Mouse (Mus musculus) liver, embryonic 12.5 days (tissue): ENCODE measurements around the gene Mroh7. TPM values are rescaled to one million over a fixed set of nuclear protein-coding genes. Genes with fewer than 3 reads are reported as not detected.

Experiments
- ATAC-seq: fragments of 200-750 bp; cut with Nextera tagmentation; 2 replicates; pipeline ENCODE4 v1.8.0; 2017; ENCODE audit warnings: moderate number of reproducible peaks, mild to moderate bottlenecking, moderate library complexity
- H3K27ac ChIP-seq: fragments of 300-500 bp; sonication (generic); 2 replicates; pipeline ENCODE4 v1.5.1; 2016; ENCODE audit warnings: mild to moderate bottlenecking
- H3K27me3 ChIP-seq: fragments of 300-500 bp; sonication (generic); replicated peaks from 2 replicates; pipeline ENCODE4 v1.6.1; 2016; ENCODE audit warnings: mild to moderate bottlenecking, moderate library complexity
- H3K36me3 ChIP-seq: fragments of 300-500 bp; sonication (generic); 2 replicates; pipeline ENCODE4 v1.6.1; 2016; ENCODE audit warnings: mild to moderate bottlenecking, moderate library complexity
- H3K4me1 ChIP-seq: fragments of 300-500 bp; sonication (generic); 2 replicates; pipeline ENCODE4 v1.6.1; 2016
- H3K4me2 ChIP-seq: fragments of 300-500 bp; sonication (generic); 2 replicates; pipeline ENCODE4 v1.6.1; 2016; ENCODE audit warnings: mild to moderate bottlenecking, moderate library complexity
- H3K4me3 ChIP-seq: fragments of 300-500 bp; sonication (generic); 2 replicates; pipeline ENCODE4 v1.5.1; 2016; ENCODE audit warnings: mild to moderate bottlenecking, moderate library complexity
- H3K9ac ChIP-seq: fragments of 300-500 bp; sonication (generic); 2 replicates; pipeline ENCODE4 v1.6.1; 2016; ENCODE audit warnings: mild to moderate bottlenecking, moderate library complexity
- H3K9me3 ChIP-seq: fragments of 300-500 bp; sonication (generic); replicated peaks from 2 replicates; pipeline ENCODE4 v1.6.1; 2016; ENCODE audit warnings: mild to moderate bottlenecking, moderate library complexity
- WGBS: fragments of 180-500 bp; shearing (Covaris S2); methylation state at CpG from one replicate; pipeline ENCODE4 v1.1.7; 2016; ENCODE audit not compliant: insufficient replicate concordance; 5-methylcytosine and 5-hydroxymethylcytosine counted together
- polyA plus RNA-seq: library from polyadenylated mRNA; unstranded; fragments of >200 nt; fragmentation: Nextera tagmentation; extraction: Ambion mirVana; gene quantifications from 2 replicates; pipeline ENCODE4 v1.2.1, GENCODE M21; 2016

The Mroh7 gene
- polyA plus RNA-seq, 1 experiment from 2014 or later, result 0.15 TPM

DNA sequence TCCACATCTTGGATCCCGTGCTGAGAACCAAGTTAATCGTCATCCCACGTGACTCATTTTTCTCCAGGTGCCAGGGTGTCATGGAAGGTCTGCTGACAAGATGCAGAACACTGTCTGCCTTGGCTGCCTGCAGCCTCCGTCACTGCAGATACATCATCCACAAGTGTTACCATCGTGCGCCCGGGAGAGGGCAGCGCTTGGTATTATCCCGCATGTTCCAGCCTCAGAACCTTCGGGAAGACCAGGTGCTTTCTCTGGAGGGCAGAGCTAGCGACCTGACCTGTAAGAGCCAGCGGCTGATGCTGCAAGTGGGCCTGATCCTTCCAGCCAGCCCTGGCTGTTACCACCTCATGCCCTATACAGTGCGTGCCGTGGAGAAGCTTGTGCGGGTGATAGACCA, 77.7 kb downstream of the Mroh7 start:
- H3K36me3 ChIP-seq, result peaks cover 33% of the 10 kb centered on the region
- H3K4me2 ChIP-seq, result no peak overlapping the region
- WGBS, result 80% methylated on average over 15 of the region's 15 CpGs
- H3K27me3 ChIP-seq, result peaks cover 11% of the 10 kb centered on the region; the same call in 1 of the 2 replicates
- no peak for ATAC-seq
- no peaks in the 10 kb centered on the region for H3K9me3 ChIP-seq
- no peak overlapping the region for H3K4me3 ChIP-seq
- H3K9ac ChIP-seq, result no peak overlapping the region
- H3K27ac ChIP-seq, result no peak overlapping the region
- H3K4me1 ChIP-seq, result peaks cover 19% of the 10 kb centered on the region

DNA sequence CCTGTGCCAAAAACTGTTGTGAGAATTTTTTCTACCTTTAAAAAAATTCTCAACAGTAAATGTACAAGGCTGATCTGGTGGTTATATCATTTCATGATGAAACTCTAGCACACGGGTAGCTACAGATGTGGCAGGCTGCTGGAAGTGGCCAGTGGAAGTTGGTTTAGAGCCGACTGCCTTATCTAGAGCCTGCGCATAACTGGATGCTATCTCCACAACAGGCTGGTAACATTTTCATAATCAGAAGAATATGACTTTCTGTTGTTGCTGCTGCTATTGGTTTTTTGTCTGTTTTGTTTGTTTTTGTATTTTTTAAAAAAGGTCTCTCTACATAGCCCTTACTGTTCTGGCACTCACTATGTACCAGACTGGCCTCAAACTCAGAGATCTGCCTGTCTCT, 78.2 kb downstream of the Mroh7 start:
- Histone ChIP-seq H3K4me2 (no peak overlapping the region), H3K36me3 (peaks cover 28% of the 10 kb centered on the region), H3K4me3 (no peak overlapping the region), H3K9me3 (no peaks in the 10 kb centered on the region), H3K4me1 (peaks cover 19% of the 10 kb centered on the region), H3K27me3 (peaks cover 16% of the 10 kb centered on the region), H3K27ac (no peak overlapping the region), H3K9ac (no peak overlapping the region)
- 62% methylated on average over 3 of the region's 3 CpGs for WGBS
- no peak for ATAC-seq

GRCm38 (mm10) chr4:106650833-106651527, 79.7 kb downstream of the Mroh7 start, which contains the start of gene Pars2:
Pars2 (plus strand) TSS chr4:106651069.
- peak; percentile 97 for ATAC-seq
- WGBS, result 4% methylated on average over 40 of the region's 40 CpGs
- Histone ChIP-seq H3K9me3 (no peaks in the 10 kb centered on the region), H3K4me1 (peaks cover 19% of the 10 kb centered on the region), H3K4me3 (peak within 1 kb of the TSS; percentile 70), H3K9ac (peak within 1 kb of the TSS; percentile 70), H3K27me3 (peaks cover 26% of the 10 kb centered on the region), H3K4me2 (peak within 1 kb of the TSS; percentile 89), H3K27ac (peak within 1 kb of the TSS; percentile 41; the same call in 1 of the 2 replicates), H3K36me3 (peaks cover 27% of the 10 kb centered on the region)

- Histone ChIP-seq H3K4me3 (no peak overlapping the region), H3K27ac (no peak overlapping the region), H3K9ac (no peak overlapping the region), H3K9me3 (no peaks in the 10 kb centered on the region), H3K27me3 (peaks cover 37% of the 10 kb centered on the region), H3K36me3 (no peaks in the 10 kb centered on the region), H3K4me1 (peaks cover 13% of the 10 kb centered on the region), H3K4me2 (no peak overlapping the region)
- WGBS, result 67% methylated on average over 6 of the region's 6 CpGs
- ATAC-seq, result no peak
These were observed 83.6 kb downstream of the Mroh7 start for GRCm38 (mm10) chr4:106647137-106647536.

- Histone ChIP-seq H3K4me1 (peaks cover 4% of the 10 kb centered on the region; the same call in 1 of the 2 replicates), H3K4me3 (no peak overlapping the region), H3K27ac (no peak overlapping the region), H3K9ac (no peak overlapping the region), H3K9me3 (no peaks in the 10 kb centered on the region), H3K27me3 (peaks cover 37% of the 10 kb centered on the region), H3K36me3 (no peaks in the 10 kb centered on the region), H3K4me2 (no peak overlapping the region)
- WGBS, result 65% methylated on average over 5 of the region's 5 CpGs
- ATAC-seq, result no peak
These were observed 84.9 kb downstream of the Mroh7 start for GRCm38 (mm10) chr4:106645797-106646196.

DNA sequence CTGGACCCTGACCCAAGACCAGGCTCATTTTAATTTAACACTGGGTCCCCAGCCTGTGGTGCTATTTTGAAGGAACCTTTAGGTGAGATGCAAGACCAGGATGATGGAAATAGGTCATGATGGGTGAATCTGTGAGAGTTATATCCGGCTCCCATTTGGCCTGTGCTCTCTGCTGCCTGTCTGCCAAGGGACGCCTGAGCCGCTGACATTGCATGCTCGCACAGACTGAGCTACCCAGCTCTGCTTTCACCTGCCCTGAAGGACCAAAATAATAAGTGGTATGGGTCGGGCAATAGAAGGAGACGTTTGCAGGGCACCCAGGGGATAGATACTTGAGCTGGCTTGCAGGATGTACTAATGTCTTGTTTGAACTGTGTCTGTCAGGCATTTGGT, 86.5 kb downstream of the Mroh7 start:
- WGBS, result 54% methylated on average over 6 of the region's 6 CpGs
- Histone ChIP-seq H3K27ac (no peak overlapping the region), H3K4me3 (no peak overlapping the region), H3K9me3 (no peaks in the 10 kb centered on the region), H3K9ac (no peak overlapping the region), H3K4me1 (no peaks in the 10 kb centered on the region), H3K36me3 (no peaks in the 10 kb centered on the region), H3K4me2 (no peak overlapping the region), H3K27me3 (peaks cover 37% of the 10 kb centered on the region)
- ATAC-seq, result no peak

DNA sequence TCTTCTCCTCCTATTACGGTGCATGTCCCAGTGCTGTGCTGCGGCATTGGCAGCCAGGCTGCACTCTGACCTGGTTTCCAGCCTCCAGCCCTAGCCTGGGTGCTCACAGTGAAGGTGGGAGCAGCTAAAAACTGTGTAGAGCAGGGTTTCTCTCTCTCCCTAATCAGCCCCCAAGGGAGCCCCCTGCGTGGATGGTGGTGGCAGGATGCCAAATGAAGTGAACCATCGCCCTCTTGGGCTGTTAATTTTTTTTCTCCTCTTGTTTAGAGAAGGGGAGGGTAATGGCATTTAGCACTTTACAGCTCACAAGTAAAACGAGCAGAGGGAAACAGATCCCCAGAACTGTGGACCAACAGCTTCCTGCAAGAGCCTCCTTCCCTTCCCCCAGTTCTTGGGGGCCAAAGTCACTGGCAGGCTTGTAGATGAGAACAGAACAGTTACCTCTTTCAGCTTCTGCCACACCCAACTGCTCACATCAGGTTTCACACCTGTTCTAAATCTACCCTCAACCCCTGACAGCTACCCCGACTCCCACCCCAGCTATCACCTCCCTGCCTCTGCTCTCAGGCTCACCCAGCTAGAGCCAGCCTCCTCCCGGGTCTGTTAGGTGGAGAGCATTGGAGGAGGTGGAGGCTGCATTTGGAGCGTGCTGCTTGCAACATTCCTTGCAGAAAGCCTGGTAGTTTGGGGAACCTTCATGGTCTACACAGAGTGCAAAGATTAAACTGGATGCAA, 87.1 kb downstream of the Mroh7 start:
- no peak for ATAC-seq
- Histone ChIP-seq H3K36me3 (no peaks in the 10 kb centered on the region), H3K4me1 (no peaks in the 10 kb centered on the region), H3K4me3 (no peak overlapping the region), H3K27me3 (peaks cover 32% of the 10 kb centered on the region; the same call in 1 of the 2 replicates), H3K27ac (no peak overlapping the region), H3K4me2 (no peak overlapping the region), H3K9ac (no peak overlapping the region), H3K9me3 (no peaks in the 10 kb centered on the region)
- 23% methylated on average over 8 of the region's 8 CpGs for WGBS

DNA sequence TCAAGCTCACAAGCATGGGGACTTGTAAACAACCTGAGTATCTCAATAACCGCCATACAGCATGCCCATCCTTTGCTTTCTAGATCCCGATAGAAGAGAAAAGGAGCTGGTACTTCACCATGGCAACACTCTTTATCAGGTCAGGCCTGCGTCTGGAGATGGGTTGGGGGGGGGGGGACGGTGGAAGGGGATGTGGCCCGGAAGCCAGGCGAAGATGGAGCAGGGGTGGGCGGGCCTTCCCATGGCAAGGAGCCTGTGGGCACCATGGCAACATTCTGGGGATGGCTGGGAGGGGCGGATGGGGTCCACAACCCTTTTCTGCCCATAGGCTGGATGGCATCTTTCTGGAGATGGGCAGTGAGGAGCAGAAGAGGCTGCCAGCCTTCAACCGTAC, 96.6 kb downstream of the Mroh7 start:
- 40% methylated on average over 9 of the region's 9 CpGs for WGBS
- no peak overlapping the region for H3K4me2 ChIP-seq
- no peaks in the 10 kb centered on the region for H3K36me3 ChIP-seq
- no peak overlapping the region for H3K4me3 ChIP-seq
- H3K27me3 ChIP-seq, result peaks cover 43% of the 10 kb centered on the region
- H3K4me1 ChIP-seq, result no peaks in the 10 kb centered on the region
- H3K9ac ChIP-seq, result no peak overlapping the region
- ATAC-seq, result no peak
- no peaks in the 10 kb centered on the region for H3K9me3 ChIP-seq
- H3K27ac ChIP-seq, result no peak overlapping the region

- H3K4me3 ChIP-seq, result no peak overlapping the region
- no peaks in the 10 kb centered on the region for H3K4me1 ChIP-seq
- H3K9me3 ChIP-seq, result no peaks in the 10 kb centered on the region
- no peak overlapping the region for H3K9ac ChIP-seq
- no peak overlapping the region for H3K4me2 ChIP-seq
- H3K27ac ChIP-seq, result no peak overlapping the region
- H3K27me3 ChIP-seq, result peaks cover 43% of the 10 kb centered on the region
- WGBS, result 33% methylated on average over 8 of the region's 8 CpGs
- ATAC-seq, result no peak
- H3K36me3 ChIP-seq, result no peaks in the 10 kb centered on the region
These were observed 97.2 kb downstream of the Mroh7 start for GRCm38 (mm10) chr4:106633281-106634085.

DNA sequence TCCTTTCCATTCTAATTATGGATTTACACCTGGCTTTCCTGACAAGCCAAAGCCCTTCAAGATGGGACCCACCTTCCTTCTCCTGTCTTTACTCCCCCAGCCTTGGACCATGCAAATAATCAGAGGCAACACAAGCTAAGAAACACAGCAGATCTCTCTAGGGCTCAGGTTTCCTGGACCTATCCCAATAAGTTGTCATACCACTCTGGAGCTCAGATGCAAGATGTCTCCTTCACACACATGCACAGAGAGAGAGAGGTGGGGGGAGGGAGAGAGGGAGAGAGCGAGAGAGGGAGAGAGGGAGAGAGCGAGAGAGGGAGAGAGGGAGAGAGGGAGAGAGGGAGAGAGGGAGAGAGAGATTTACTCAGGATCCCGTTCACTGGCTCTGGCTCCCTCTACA, 98.4 kb downstream of the Mroh7 start:
- Histone ChIP-seq H3K27me3 (peaks cover 46% of the 10 kb centered on the region), H3K9me3 (no peaks in the 10 kb centered on the region), H3K9ac (no peak overlapping the region), H3K4me1 (no peaks in the 10 kb centered on the region), H3K36me3 (no peaks in the 10 kb centered on the region), H3K27ac (no peak overlapping the region), H3K4me2 (no peak overlapping the region), H3K4me3 (no peak overlapping the region)
- ATAC-seq, result no peak
- 83% methylated on average over 1 of the region's 3 CpGs for WGBS
